Mouse (Mus musculus) adrenal gland, postnatal 25 days (tissue): ENCODE results near the gene Gpr107. TPM values are rescaled to one million over a fixed set of nuclear protein-coding genes. Genes with fewer than 3 reads are reported as not detected.
A peak's percentile ranks its signal among the peaks of the same experiment; 100 is the strongest.

Source experiments
- DNase-seq: peaks from one replicate; pipeline ENCODE4 v3.0.0; 2021; ENCODE audit warnings: mixed read lengths
- total RNA-seq: library from RNA; stranded (reverse); gene quantifications from 2 replicates; pipeline ENCODE4 v1.2.3, GENCODE M21; 2021

The Gpr107 gene
- total RNA-seq, 1 experiment from 2014 or later = 63.6 TPM

DNA sequence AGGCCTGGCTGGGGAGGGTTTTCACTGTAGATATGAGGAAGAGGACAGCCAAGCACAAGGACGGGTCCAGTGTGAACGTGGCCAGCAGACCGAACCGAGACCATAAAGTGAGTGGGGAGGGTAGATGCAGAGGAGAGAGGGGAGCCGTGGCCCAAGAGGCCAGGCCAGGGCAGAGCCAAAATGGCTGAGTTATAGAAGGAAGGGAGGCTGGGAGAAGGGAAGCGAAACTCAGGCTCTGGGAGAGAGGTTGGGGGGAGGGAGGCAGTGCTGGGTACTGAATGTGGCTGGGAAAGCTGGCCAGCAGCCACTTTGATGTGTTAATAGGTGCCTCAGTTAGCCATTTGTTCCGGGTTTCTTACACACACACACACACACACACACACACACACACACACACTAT, 24.9 kb upstream of the Gpr107 start:
- no peak for DNase-seq

DNA sequence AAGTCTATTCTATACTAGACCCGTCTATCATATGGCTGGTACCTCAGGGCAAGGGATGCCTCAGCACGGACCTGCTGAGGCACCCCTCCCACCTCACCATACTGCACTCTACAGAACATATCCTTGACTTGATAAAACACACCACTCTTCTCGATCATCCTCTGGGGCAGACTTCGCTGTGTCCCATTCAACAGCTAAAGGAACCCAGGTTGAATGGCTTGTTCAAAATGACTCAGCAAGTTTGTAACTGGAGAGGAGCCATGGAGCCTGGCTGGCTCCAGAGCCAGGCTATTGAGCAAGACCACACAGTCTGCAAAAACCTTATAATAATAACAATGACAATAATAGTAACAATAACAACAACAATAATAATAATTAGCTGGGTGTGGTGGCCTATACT, 24.2 kb upstream of the Gpr107 start:
- peak; percentile 33 for DNase-seq

DNA sequence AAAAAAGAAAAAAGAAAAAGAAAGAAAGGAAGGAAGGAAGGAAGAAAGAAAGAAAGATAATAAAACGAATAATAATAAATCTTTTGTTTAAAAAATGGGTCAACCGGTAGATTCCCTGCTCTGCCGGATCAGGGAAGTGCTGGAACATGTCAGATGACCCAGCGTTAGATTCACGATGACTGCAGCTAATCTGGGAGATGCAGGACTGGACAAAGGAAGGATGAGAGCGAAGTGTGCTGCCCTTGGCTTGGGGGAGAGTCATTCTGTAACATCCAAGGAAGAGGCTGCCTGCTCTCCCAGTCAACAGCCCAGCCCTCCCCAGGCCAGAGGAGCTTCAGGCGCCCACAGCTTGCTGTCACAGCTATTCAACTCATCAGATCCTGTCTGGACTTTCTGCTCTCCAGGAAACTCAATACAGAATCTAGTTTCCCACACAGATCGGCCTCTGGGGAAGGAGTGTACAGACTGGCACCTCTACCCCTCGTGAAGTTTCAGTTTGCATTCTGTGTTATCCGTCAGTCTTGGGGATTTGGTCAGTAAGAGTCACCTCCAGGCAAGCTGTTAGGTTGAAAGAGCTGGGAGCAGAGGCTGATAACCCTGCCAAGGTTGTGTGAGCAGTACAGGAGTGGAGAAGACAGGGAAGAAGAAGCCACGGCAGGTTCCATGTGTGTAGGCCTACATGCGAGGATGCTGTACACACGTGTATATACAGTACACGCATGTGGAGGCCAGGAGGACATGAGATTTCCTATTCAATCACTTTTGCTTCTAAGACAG, 22.2 kb upstream of the Gpr107 start:
- no peak for DNase-seq

DNA sequence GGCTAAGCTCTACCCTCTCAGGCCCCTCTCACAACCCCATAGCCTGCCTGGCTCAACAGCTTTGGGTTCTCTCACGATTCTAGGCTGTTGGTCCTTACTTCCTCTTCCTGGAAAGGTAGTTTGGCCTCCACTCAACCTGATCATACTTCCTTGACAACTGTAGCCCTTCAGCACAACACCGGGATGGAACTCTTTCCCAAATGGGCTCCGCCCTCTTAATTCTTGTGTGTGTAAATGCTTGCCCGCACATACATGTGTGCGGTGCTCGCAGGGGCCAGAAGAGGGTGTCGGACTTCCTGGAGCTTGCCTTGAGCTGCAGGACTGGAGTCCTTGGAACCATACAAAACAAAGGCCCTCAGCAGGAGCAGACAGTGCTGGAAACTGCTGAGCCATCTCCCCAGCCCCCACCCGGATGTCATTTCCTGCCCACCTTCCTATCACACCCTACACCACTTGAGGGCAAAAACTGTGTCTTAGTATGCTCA, 21.3 kb upstream of the Gpr107 start:
- DNase-seq = no peak

DNA sequence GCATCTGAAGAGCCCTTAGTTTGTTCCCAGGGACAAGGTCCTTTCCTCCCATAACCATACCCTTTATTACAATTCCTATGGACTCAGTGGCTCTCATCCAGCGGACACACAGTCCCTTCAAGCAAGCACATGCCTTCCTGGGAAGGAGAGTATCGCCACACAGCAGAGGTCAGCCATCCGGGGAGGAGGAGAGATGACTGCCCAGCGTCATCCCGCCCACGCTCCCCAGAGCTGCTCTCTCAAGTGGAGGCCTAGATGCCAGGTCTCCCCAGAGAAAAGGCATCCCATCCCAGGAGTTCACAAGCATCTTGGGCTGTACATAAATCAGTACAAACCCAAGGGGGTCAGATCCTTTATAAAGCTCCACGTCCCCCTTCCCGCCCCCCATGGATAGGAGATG, 19.4 kb upstream of the Gpr107 start:
- DNase-seq = peak; percentile 31

DNA sequence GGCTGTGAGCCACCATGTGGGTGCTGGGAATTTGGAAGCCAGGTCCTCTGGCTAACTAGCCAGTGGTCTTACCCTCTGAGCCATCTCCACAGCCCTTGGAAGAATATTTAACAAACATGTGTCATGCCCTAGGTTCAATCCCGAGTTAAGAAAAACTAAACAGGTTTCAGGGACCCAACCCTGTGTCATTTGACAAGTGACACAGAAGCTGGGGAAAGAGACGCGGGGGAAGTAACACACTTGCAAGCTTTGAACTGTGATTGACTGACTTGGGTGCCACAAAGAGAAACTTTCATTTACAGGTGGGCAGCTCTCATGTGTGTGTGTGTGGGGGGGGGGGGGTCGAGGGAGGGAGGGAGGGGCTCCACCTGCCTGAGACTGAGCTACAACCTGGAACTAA, 18.1 kb upstream of the Gpr107 start:
- DNase-seq = no peak

DNA sequence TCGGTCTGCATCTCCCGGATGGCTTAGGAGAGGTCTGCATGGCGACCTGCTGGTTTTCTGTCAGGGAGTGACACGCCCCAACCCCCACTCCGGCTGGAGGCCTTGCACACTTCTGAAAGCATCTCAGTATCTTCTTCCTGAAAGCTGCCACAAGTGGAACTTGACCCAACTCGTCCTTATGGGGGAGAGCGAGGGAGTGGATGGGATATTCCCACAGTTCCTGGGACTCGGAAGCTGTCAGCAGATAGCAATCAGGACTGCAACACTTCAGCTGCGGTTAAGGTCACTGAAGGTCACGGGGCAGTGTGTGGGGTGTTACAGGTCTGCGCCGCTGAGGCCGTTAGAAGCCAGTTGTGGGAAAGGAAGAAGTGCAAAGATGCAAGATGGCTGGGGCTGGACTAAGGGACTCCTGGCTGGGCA, 16.6 kb upstream of the Gpr107 start:
- DNase-seq = no peak

DNA sequence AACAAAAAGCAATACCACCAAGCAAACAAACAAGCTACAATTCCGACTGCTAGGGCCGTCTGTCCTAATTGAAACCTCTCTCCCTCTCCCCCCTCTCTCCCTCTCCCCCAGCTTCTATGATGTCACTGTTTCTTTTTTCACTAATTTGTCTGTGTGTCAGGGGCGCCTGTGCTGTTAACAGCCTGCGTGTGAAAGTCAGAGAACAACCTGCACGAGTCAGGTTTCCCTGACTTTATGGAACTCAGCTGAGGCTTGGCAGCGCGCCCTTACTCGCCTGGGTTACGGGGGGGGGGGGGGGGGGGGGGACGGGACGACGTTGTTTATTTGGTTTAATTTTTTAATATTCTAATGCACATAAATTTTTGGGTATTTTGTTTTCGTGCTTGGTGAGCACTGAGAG, 15.8 kb upstream of the Gpr107 start:
- DNase-seq = no peak

DNA sequence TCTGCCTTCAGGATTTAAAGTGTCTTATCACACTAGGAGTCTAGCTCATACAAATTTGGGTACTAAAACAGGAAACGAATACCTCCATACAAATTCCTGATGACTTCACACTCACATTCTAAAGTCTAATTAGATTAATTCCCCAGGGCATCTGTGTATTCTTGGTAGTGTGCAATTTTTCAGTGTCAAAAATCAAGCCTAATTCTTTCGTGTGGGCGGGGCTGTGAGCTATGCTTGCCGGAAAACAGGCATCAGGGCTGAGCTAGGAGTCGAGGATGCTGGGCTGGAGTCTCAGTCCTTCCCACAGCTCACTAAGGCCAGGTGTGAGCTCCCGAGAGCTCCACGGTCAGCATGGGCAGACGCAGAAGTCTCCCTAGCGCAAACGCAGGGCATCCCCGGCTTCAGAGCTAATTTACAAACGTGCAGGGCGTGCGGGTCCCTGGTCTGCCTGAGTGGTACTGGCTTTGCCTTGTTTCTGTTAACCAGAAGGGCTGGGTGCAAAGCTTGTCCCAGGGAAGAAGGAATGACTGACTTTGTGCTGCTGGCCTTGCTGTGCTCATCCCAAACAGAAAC, 15.0 kb upstream of the Gpr107 start:
- no peak for DNase-seq

DNA sequence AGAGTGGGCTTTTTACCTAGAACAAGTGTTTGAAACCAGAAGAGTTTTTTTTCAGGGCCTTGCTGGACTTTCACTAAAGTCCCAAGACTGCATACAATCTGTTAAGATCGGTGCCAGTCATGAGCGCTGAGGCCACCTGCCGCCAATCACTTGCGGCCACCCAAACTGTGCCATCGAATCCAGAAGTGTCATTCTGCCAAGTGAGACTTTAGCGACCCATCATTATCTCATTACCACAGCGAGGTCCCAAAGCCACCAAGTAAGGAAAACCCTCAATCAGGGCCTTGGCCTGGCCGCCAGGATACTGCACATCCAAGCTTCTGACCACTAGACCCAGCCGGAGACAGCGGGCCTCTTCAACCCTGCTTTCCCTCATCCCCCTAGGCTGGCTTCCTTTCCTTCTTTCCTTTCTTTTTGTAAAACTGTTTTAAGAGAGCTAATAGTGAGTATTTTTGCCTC, 12.9 kb upstream of the Gpr107 start:
- no peak for DNase-seq

DNA sequence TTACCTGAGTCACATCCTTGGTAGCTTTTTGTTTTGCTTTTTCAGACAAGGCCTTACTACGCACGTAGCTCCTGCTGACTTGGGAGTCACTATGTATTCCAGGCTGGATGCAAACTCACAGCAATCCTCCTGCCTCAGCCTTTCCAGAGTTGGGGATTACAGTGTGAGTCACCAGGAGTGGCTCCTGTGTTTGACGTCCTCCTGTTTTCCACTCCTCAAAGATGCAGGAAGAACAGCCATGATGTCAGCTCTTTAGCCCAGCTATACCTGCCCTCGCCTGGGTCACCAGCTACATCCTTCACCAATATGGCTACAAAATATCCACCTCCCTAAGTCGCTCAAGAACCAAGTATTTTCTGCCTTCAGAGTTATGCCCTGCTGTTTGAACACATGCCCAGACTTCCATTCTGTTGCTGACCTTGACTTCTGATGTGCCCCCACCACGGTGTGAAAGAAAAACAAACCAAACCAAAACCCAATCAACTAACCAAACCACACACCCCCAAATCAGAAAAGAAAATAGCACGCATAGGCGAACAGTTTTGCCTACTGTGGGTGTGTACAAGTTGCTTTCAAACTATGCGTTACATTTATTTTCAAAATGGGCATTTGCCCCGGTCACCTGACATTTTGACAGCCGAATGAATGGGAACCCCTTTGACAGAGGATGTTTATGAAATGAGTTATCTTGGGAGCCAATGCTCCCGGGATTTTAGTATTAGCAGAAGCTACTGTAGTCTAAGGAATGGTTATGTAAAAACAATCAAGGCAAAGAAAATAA, 11.9 kb upstream of the Gpr107 start:
- no peak for DNase-seq

DNA sequence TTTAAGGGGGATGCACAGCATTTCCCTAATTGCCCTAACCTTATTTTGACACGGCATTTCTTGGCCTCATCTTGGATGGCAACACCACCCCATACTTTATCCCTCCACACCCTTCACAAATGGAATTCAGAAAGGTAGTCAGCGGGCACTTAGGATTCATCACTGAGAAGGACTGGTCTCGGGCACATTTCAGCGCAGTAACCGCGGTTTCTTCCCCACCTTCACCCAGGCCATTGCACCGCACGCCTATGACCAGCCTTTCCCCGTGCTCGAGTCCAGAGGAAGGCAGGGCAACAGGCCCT, 11.4 kb upstream of the Gpr107 start:
- peak; percentile 43 for DNase-seq

DNA sequence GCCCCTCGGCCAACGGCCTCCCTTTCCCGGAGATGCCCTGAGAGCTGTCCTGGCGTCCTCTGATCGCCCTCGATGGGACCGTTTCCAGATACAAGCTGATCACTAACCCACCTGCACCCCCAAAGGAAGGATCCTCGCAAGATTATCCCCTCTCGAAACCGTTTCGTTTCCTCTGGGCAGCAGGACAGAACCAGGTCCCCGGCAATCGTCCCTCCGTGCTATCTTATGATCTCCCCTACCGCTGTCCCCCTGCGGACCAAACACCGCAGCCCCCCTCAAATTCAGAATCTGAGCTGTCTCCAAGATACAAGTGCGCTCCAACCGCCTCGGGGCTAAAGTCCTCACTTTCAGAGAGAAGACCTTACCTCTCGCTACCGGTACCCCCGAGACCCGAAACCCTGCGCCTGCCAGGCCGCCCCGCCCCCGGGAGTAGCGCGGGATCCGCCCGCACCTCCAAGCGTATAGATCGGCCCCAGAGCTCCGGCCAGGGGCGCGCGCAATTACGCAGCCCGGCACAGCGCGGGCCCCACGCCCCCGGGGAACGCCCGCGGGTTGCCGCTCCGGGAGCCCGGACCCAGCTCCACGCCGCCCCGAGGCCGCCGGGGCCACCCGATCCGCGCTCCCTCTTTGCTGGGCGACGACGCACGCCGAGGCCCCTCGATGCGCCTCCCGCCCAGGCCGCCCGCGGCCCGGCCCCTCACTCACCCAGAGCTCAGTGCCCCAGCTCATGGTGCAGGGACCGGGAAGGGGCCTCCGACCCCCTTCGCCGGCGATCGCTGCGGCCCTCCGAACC, 10.8 kb upstream of the Gpr107 start:
- DNase-seq = peak; percentile 47

DNA sequence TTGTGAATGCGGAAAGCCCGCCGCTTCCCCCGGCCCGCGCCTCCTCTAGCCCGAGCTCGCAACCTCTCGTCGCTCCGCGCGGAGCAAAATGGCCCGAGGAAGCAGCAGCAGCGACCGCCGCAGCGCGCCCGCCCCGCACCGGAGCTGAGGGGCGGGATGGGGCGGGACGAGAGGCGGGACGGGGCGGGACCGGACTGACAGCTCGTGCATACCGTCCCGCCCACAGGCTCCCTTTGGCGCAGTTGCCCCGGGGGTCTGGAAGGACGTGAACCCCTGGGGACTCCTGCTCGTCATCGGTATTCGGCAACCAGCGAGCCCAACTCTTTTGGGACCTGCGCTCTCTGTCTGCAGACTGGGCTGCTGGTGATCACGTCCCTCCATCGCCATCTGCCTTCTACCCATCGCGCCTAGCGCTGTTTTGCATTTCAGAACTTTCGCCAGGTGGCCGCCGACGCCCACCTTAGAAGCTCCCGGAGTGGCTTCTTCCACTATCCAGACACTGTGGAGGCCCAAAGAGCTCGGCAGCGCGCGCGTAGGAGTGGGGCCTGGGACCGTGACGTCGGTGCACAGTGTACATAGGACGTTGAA, 10.2 kb upstream of the Gpr107 start, which contains the start of gene Fnbp1:
Fnbp1 (minus strand) TSS at position 142 of the 588 bp plus-strand sequence.
- DNase-seq = peak; percentile 89

DNA sequence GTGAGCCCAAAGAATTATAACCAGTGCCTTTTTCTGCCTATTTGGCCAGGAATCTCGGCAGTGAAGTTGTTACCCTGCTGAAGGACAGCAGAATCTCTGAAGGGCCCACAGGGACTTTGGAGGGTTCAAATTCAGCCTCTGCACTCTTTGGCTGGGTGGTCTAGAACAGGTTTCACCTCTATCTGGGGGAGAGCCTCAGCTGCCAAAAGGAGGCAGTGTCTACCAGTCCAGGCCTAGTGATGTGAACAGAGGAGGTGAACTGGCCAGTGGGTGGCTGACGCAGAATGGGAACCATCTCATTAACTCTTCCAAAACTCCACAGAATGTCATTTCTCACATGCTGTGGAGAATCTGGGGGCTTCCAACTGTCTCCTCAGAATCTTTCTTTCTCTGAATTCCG, 9.6 kb upstream of the Gpr107 start:
- DNase-seq = no peak

DNA sequence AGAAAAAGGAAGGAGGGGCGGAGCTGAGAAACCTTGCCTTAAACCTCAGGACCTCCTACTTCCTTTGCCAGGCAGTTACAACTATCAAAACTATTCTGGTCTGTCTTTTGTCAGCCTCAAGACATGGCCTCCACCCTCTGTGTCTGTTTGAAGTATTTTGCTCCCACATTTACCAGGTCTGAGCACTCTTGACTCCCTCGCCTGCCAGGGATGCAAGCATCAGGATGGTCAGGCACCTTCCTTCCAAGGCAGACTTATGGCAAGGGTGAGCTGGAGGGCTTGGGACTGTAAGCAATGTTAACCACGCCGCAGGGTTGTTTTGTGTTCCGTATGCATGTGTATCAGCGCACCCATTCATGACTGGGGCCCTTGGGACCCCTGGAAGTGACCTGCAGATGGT, 8.8 kb upstream of the Gpr107 start:
- DNase-seq = no peak

DNA sequence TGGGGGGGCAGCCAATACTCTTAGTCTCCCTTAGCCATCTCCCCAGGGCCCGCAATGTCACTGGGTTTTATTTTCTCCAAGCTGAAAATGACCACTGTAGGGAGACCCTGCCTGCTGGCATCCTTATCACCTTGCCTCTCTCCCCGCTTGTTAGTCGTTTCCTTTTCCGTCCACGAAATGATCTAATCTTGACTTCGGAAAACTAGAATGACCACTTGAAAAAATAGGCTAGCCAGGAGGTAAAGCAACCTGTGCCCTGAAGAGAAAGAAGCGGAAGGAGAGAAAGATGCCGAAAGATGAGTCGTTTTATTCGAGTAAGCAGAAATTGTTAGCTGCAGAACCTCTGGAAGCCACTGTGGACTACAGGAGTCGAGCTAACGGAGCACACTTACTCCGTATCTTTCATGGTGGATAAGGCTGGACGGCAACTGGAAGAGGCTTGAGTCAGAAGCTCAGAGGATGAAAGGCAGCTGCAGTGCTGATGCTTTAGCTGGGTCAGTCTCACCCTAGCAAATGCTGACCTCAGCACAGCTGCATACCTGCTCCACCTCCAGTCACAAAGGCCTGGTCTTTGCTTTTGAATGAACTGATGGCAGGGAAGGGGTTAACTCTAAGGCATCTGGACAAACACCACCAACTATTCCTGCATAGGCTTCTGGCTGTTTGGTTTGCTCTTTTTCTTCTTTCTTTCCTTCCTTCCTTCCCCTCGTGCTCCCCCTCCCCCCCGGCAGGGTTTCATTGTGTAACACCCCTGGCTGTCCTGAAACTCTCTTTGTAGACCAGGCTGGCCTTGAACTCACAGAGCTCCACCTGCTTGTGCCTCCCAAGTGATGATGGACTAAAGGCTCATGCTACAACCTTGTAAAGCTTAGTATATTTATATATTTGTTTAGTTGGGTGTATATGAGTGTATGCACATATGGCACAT, 8.1 kb upstream of the Gpr107 start:
- DNase-seq = no peak

DNA sequence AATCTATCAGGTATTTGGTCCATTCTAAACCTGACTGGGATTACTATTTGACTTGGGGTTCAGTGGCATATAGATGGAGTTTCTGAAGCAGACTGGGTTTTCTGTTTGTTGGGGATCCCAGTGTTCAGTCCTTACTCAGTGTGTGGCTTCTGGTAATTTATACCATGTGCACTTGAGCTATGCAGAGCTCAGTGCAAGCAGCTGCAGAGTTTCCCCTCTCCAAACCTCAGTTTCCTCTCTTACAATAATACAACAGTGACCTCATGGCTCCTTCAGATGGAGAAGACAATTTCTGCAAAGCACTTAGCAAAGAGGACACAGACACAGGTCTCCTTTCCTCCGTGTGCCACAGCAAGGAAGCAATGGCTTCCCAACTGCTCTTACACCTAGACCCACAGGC, 7.2 kb upstream of the Gpr107 start:
- DNase-seq = no peak

DNA sequence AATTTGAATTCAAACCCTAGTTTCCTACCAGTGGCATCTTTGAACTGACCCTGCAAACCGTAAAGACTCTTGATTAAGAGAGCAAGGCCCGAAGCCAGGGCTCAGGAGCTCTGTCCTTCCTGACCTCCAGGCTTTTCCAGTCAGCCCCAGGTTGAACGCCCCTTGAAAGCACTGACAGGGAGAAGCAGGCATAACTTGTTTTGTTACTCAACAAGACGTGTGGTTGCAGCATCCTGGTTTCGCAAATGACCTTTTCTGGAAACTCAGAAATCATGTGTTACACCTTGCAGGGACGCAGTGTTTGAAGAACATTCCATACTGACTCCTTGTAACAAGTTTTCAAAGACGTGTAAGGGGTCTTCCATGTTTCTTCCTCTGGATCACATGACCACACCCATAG, 5.1 kb upstream of the Gpr107 start:
- no peak for DNase-seq

DNA sequence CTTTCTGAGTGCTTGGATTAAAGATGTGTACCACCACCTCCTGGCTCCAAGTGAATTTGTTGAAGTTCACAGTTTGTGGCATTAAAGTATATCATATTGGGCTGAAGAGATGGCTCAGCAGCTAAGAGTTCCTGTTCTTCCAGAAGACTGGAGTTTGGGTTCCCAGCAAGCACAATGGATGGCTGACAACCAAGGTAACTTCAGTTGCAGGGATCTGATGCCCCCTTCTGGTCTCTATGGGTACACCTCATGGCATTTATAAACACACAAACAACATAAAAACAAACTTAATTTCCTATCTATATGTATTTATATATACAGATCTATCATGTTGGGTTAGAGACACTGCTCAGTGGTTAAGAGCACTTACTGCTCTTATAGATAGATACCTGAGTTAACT, 1.4 kb upstream of the Gpr107 start:
- DNase-seq = no peak

DNA sequence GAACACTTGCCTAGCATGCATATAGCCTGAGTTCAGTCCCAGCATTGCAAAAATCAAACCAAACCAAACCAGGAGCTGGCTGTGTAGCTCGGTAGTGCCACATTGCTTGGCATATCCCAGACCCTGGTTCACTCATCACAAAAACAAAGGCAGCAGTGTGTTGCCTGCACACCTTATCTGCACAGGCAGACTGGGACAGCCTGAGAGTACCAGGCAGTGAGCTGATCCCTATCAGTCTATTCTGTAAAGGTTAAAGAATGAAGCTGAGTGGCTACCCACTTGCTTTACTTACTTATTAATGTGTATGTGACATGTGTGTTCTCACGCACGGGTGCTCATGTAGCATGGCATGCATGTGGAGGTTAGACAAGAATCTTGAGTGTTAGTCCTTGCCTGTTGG, 4.7 kb downstream of the Gpr107 start:
- DNase-seq = no peak
